Mouse (Mus musculus) hindbrain, embryonic 16.5 days (tissue): Measurements from ENCODE around the gene Slc38a2. TPM values are rescaled to one million over a fixed set of nuclear protein-coding genes. Genes with fewer than 3 reads are reported as not detected.

ENCODE experiments used
- ATAC-seq: fragments of 200-750 bp; cut with Nextera tagmentation; 2 replicates; pipeline ENCODE4 v1.8.0; 2017; ENCODE audit warnings: moderate TSS enrichment, moderate library complexity
- H3K27ac ChIP-seq: fragments of 300-500 bp; sonication (generic); 2 replicates; pipeline ENCODE4 v1.5.1; 2014; ENCODE audit warnings: low read depth, mild to moderate bottlenecking, control low read depth, low read length, moderate library complexity
- H3K27me3 ChIP-seq: fragments of 300-500 bp; sonication (generic); replicated peaks from 2 replicates; pipeline ENCODE4 v1.6.1; 2014; ENCODE audit warnings: low read length; ENCODE audit not compliant: control insufficient read depth, insufficient read depth
- H3K36me3 ChIP-seq: fragments of 300-500 bp; sonication (generic); 2 replicates; pipeline ENCODE4 v1.6.1; 2014; ENCODE audit warnings: mild to moderate bottlenecking, low read length, moderate library complexity, mixed read lengths; ENCODE audit not compliant: control insufficient read depth, insufficient read depth
- H3K4me1 ChIP-seq: fragments of 300-500 bp; sonication (generic); 2 replicates; pipeline ENCODE4 v1.6.1; 2014; ENCODE audit warnings: low read depth, low read length; ENCODE audit not compliant: control insufficient read depth, insufficient read depth
- H3K4me2 ChIP-seq: fragments of 300-500 bp; sonication (generic); 2 replicates; pipeline ENCODE4 v1.6.1; 2014; ENCODE audit warnings: mild to moderate bottlenecking, low read length, control low read depth, moderate library complexity
- H3K4me3 ChIP-seq: fragments of 300-500 bp; sonication (generic); 2 replicates; pipeline ENCODE4 v1.5.1; 2014; ENCODE audit warnings: mild to moderate bottlenecking, low read length, control low read depth, moderate library complexity
- H3K9ac ChIP-seq: fragments of 300-500 bp; sonication (generic); 2 replicates; pipeline ENCODE4 v1.6.1; 2014; ENCODE audit warnings: low read depth, mild to moderate bottlenecking, control low read depth, low read length, moderate library complexity
- H3K9me3 ChIP-seq: fragments of 300-500 bp; sonication (generic); 2 replicates; pipeline ENCODE4 v1.6.1; 2014; ENCODE audit warnings: mild to moderate bottlenecking, low read length, moderate library complexity; ENCODE audit not compliant: control insufficient read depth
- WGBS: fragments of 180-500 bp; shearing (Covaris S2); extraction: QIAGEN DNeasy Blood & Tissue Kit; methylation state at CpG from one replicate; pipeline ENCODE4 v1.1.7; 2014; 5-methylcytosine and 5-hydroxymethylcytosine counted together
- polyA plus RNA-seq: library from polyadenylated mRNA; unstranded; fragments of >200 nt; fragmentation: Nextera tagmentation; extraction: Ambion mirVana; gene quantifications from 2 replicates; pipeline ENCODE4 v1.2.1, GENCODE M21; 2015

Gene Slc38a2
- polyA plus RNA-seq, 1 experiment from 2014 or later = 87.4 TPM

GRCm38 (mm10) chr15:96713758-96714675 lies 14.5 kb upstream of the Slc38a2 start:
- no peaks in the 10 kb centered on the region for H3K36me3 ChIP-seq
- H3K27ac ChIP-seq = no peak overlapping the region
- no peak overlapping the region for H3K4me2 ChIP-seq
- H3K9me3 ChIP-seq = no peaks in the 10 kb centered on the region
- 94% methylated on average over 5 of the region's 7 CpGs for WGBS
- no peak for ATAC-seq
- H3K4me1 ChIP-seq = no peaks in the 10 kb centered on the region
- H3K9ac ChIP-seq = no peak overlapping the region
- H3K27me3 ChIP-seq = no peaks in the 10 kb centered on the region
- no peak overlapping the region for H3K4me3 ChIP-seq

GRCm38 (mm10) chr15:96712338-96712737 lies 12.8 kb upstream of the Slc38a2 start:
- ATAC-seq = no peak
- no peaks in the 10 kb centered on the region for H3K27me3 ChIP-seq
- no peak overlapping the region for H3K4me3 ChIP-seq
- H3K9ac ChIP-seq = no peak overlapping the region
- 94% methylated on average over 5 of the region's 5 CpGs for WGBS
- no peaks in the 10 kb centered on the region for H3K9me3 ChIP-seq
- H3K27ac ChIP-seq = no peak overlapping the region
- no peaks in the 10 kb centered on the region for H3K4me1 ChIP-seq
- no peak overlapping the region for H3K4me2 ChIP-seq
- no peaks in the 10 kb centered on the region for H3K36me3 ChIP-seq

- no peak overlapping the region for H3K27ac ChIP-seq
- 94% methylated on average over 11 of the region's 11 CpGs for WGBS
- ATAC-seq = no peak
These were observed 12.1 kb upstream of the Slc38a2 start for GRCm38 (mm10) chr15:96711664-96712063.

GRCm38 (mm10) chr15:96710352-96711114 lies 11.0 kb upstream of the Slc38a2 start:
- 38% methylated on average over 15 of the region's 15 CpGs for WGBS
- no peak for ATAC-seq
- H3K27ac ChIP-seq = peak overlapping the region; percentile 96
- peak overlapping the region; percentile 65 for H3K4me3 ChIP-seq
- H3K4me2 ChIP-seq = peak overlapping the region; percentile 90
- H3K9ac ChIP-seq = peak overlapping the region; percentile 90
- H3K9me3 ChIP-seq = no peaks in the 10 kb centered on the region
- no peaks in the 10 kb centered on the region for H3K36me3 ChIP-seq
- H3K27me3 ChIP-seq = no peaks in the 10 kb centered on the region
- H3K4me1 ChIP-seq = no peaks in the 10 kb centered on the region

More at GRCm38 (mm10) chr15:96711664-96712063, 12.1 kb upstream of the Slc38a2 start:
- Histone ChIP-seq H3K4me1 (no peaks in the 10 kb centered on the region), H3K4me2 (no peak overlapping the region), H3K27me3 (no peaks in the 10 kb centered on the region), H3K9ac (no peak overlapping the region), H3K9me3 (no peaks in the 10 kb centered on the region), H3K36me3 (no peaks in the 10 kb centered on the region), H3K4me3 (no peak overlapping the region)

- Histone ChIP-seq H3K36me3 (no peaks in the 10 kb centered on the region), H3K27me3 (no peaks in the 10 kb centered on the region)
These were observed 10.2 kb upstream of the Slc38a2 start for GRCm38 (mm10) chr15:96709491-96710351.

GRCm38 (mm10) chr15:96708976-96709490 lies 9.5 kb upstream of the Slc38a2 start:
- no peaks in the 10 kb centered on the region for H3K27me3 ChIP-seq
- ATAC-seq = peak; percentile 84
- peak overlapping the region; percentile 90 for H3K4me2 ChIP-seq
- 22% methylated on average over 14 of the region's 14 CpGs for WGBS
- peak overlapping the region; percentile 93 for H3K27ac ChIP-seq
- H3K4me3 ChIP-seq = peak overlapping the region; percentile 65
- peak overlapping the region; percentile 91 for H3K9ac ChIP-seq
- H3K4me1 ChIP-seq = no peaks in the 10 kb centered on the region
- H3K9me3 ChIP-seq = no peaks in the 10 kb centered on the region
- H3K36me3 ChIP-seq = no peaks in the 10 kb centered on the region

More at GRCm38 (mm10) chr15:96709491-96710351, 10.2 kb upstream of the Slc38a2 start:
- ATAC-seq = peak; percentile 93
- Histone ChIP-seq H3K27ac (peak overlapping the region; percentile 96), H3K9me3 (no peaks in the 10 kb centered on the region), H3K9ac (peak overlapping the region; percentile 91), H3K4me3 (peak overlapping the region; percentile 65), H3K4me1 (no peaks in the 10 kb centered on the region), H3K4me2 (peak overlapping the region; percentile 90)
- WGBS = under 1% methylated on average over 80 of the region's 80 CpGs

GRCm38 (mm10) chr15:96708428-96708827 lies 8.9 kb upstream of the Slc38a2 start:
- H3K4me2 ChIP-seq = no peak overlapping the region; the same call in 1 of the 2 replicates
- no peak overlapping the region for H3K4me3 ChIP-seq
- no peaks in the 10 kb centered on the region for H3K9me3 ChIP-seq
- no peak overlapping the region for H3K9ac ChIP-seq
- H3K27me3 ChIP-seq = no peaks in the 10 kb centered on the region
- H3K27ac ChIP-seq = no peak overlapping the region
- H3K36me3 ChIP-seq = no peaks in the 10 kb centered on the region
- 89% methylated on average over 8 of the region's 8 CpGs for WGBS
- no peak for ATAC-seq
- H3K4me1 ChIP-seq = no peaks in the 10 kb centered on the region

- no peak overlapping the region for H3K9ac ChIP-seq
- no peak for ATAC-seq
- H3K27me3 ChIP-seq = no peaks in the 10 kb centered on the region
- no peak overlapping the region for H3K27ac ChIP-seq
- no peak overlapping the region for H3K4me2 ChIP-seq
- H3K4me3 ChIP-seq = no peak overlapping the region
- H3K4me1 ChIP-seq = no peaks in the 10 kb centered on the region
- H3K9me3 ChIP-seq = no peaks in the 10 kb centered on the region
- no peaks in the 10 kb centered on the region for H3K36me3 ChIP-seq
- 69% methylated on average over 2 of the region's 2 CpGs for WGBS
These were observed 8.4 kb upstream of the Slc38a2 start for GRCm38 (mm10) chr15:96707936-96708335.
